ENCODE assay signal across 15 mouse cellular contexts in the genomic region with DNA sequence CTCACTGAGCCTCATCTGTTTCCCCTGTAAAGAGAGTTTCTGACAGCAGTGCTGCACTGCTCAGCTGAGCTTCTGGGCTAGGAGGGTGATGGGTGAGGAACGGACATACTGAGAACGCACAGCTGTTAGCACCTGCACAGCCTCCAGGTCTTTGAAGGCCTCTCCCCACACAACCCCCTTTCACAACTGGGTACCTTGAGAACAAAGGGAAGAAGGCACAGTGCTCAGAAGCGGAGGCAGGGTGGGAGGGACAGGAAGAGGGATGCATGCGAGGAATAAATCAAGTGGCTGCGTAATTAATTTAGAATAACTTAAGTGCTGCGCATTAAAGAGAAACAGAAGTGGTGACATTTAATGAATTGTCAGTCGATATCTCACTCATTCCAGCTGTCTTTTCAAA. TPM values are rescaled to one million over a fixed set of nuclear protein-coding genes. Genes with fewer than 3 reads are reported as not detected.
DNase-seq lines count a peak whose midpoint lies in the region; ATAC-seq and TF ChIP-seq lines count a peak whose summit lies in the region.
"Had no signal": no experiment of that assay in that cellular context is flagged by ENCODE, and none has a peak within 500 bp of the region (broad histone marks: within the 10 kb centered on the region; RNA-seq: fewer than 3 reads in every experiment).

No protein-coding gene starts in this region.

- no peaks in the 10 kb centered on the region for H3K36me3 ChIP-seq in hindbrain, embryonic 12.5 days
- H3K36me3 ChIP-seq in hindbrain, embryonic 11.5 days (ENCODE audit: control insufficient read depth, insufficient read depth, low read length): no peaks in the 10 kb centered on the region
- no peaks in the 10 kb centered on the region for H3K36me3 ChIP-seq in hindbrain, postnatal 0 days (ENCODE audit: insufficient read depth, low read length)

- TF ChIP-seq CTCF in hindbrain, postnatal 0 days (IDR thresholded peaks at IDR 0.05; ENCODE audit: low read depth): no peak

- H3K27me3 ChIP-seq in hindbrain, embryonic 12.5 days: no peaks in the 10 kb centered on the region
- no peaks in the 10 kb centered on the region for H3K27me3 ChIP-seq in hindbrain, embryonic 11.5 days (ENCODE audit: control insufficient read depth, insufficient read depth, low read length)
- H3K27me3 ChIP-seq in hindbrain, postnatal 0 days (ENCODE audit: insufficient read depth, low read length): no peaks in the 10 kb centered on the region

- H3K4me2 ChIP-seq in hindbrain, embryonic 12.5 days (replicated peaks): no peak overlapping the region
- H3K4me2 ChIP-seq in hindbrain, embryonic 11.5 days (replicated peaks; ENCODE audit: low read depth, low read length): no peak overlapping the region
- no peak overlapping the region for H3K4me2 ChIP-seq in hindbrain, postnatal 0 days (ENCODE audit: low read depth, low read length)

- H3K9me3 ChIP-seq in hindbrain, embryonic 12.5 days (replicated peaks): no peaks in the 10 kb centered on the region
- no peaks in the 10 kb centered on the region for H3K9me3 ChIP-seq in hindbrain, embryonic 11.5 days (ENCODE audit: control insufficient read depth, low read length)
- no peaks in the 10 kb centered on the region for H3K9me3 ChIP-seq in hindbrain, postnatal 0 days (ENCODE audit: low read length)

- H3K4me1 ChIP-seq in hindbrain, embryonic 12.5 days: peaks cover 9% of the 10 kb centered on the region
- H3K4me1 ChIP-seq in hindbrain, embryonic 11.5 days (replicated peaks; ENCODE audit: control insufficient read depth, insufficient read depth, low read length): no peaks in the 10 kb centered on the region
- H3K4me1 ChIP-seq in hindbrain, postnatal 0 days (ENCODE audit: insufficient read depth, low read length): no peaks in the 10 kb centered on the region

- 46% methylated on average over 7 of the region's 7 CpGs for WGBS in hindbrain, embryonic 12.5 days
- WGBS in hindbrain, embryonic 11.5 days: 52% methylated on average over 7 of the region's 7 CpGs
- WGBS in hindbrain, postnatal 0 days: 48% methylated on average over 7 of the region's 7 CpGs

- H3K4me3 ChIP-seq in hindbrain, embryonic 12.5 days: no peak overlapping the region
- H3K4me3 ChIP-seq in hindbrain, embryonic 11.5 days (ENCODE audit: low read depth, low read length): no peak overlapping the region
- no peak overlapping the region for H3K4me3 ChIP-seq in hindbrain, postnatal 0 days (ENCODE audit: low read length)

- ATAC-seq in hindbrain, embryonic 12.5 days (ENCODE audit: low FRiP score): peak; percentile 52
- ATAC-seq in hindbrain, embryonic 11.5 days (ENCODE audit: low FRiP score): no peak
- peak; percentile 40; the same call in 1 of the 2 replicates for ATAC-seq in hindbrain, postnatal 0 days
- ATAC-seq: intestine, embryonic 16.5 days had no signal

- intact Hi-C loops in left cerebral cortex, postnatal 4 days (cut with DNase I): no loop called here

- H3K27ac ChIP-seq in hindbrain, embryonic 12.5 days: no peak overlapping the region
- no peak overlapping the region for H3K27ac ChIP-seq in hindbrain, embryonic 11.5 days (ENCODE audit: low read depth, low read length)
- no peak overlapping the region for H3K27ac ChIP-seq in hindbrain, postnatal 0 days
- H3K27ac ChIP-seq: macrophage had no signal

- no peak for DNase-seq in hindbrain, embryonic 11.5 days (ENCODE audit: low spot score)
- DNase-seq in ZHBTc4 (ENCODE audit: low read depth, low spot score): peak; percentile 16
- DNase-seq in hindbrain, postnatal 0 days (ENCODE audit: low spot score): no peak
- DNase-seq in thymus, postnatal 0 days (ENCODE audit: low spot score): peak; percentile 90
- no peak for DNase-seq in heart, postnatal 4 days
- DNase-seq in cerebellum, adult 9-11 months: no peak
- DNase-seq in left cerebral cortex, postnatal 4 days: no peak
- DNase-seq: adrenal gland, adult 2 months; gastrocnemius, postnatal 36 days; layer of hippocampus, adult 9-11 months; right cerebral cortex, postnatal 14 days had no signal

- H3K9ac ChIP-seq in hindbrain, embryonic 12.5 days: no peak overlapping the region
- no peak overlapping the region for H3K9ac ChIP-seq in hindbrain, embryonic 11.5 days (ENCODE audit: low read depth, low read length)
- H3K9ac ChIP-seq in hindbrain, postnatal 0 days (replicated peaks; ENCODE audit: low read length): no peak overlapping the region

RNA-seq across cellular contexts. Expression of a gene that starts 4.6 kb away (rescaled TPM):
- polyA plus RNA-seq in hindbrain, embryonic 12.5 days (2016; fragmentation: Nextera tagmentation; extraction: Ambion mirVana): not detected in 2 replicates
- polyA plus RNA-seq in hindbrain, embryonic 11.5 days (2014; fragmentation: Nextera tagmentation; extraction: Ambion mirVana): 0.22 TPM in 1 of 2 replicates, not detected in the other
- total RNA-seq in hindbrain, postnatal 0 days (2014; rRNA removed): 0.16 TPM in 1 of 2 replicates, not detected in the other
- 0.10 and 0.26 TPM in 2 replicates for polyA plus RNA-seq in hindbrain, postnatal 0 days (2015; fragmentation: Nextera tagmentation; extraction: Ambion mirVana)
- 0.24 and 0.42 TPM in 2 replicates for polyA plus RNA-seq in thymus, postnatal 0 days (2015; fragmentation: Nextera tagmentation; extraction: Ambion mirVana)
- total RNA-seq in heart, postnatal 4 days (2021): 1 to 10 TPM in 1 of 2 experiments, not detected in 1; 2.1 TPM
- total RNA-seq in left cerebral cortex, postnatal 4 days (2021): 1 to 10 TPM in 1 of 2 experiments, under 1 TPM in 1; 0.18 to 1.2 TPM
- polyA plus RNA-seq: adrenal gland, adult 2 months; heart, embryonic 14.5 days had no signal

Comparison
In these comparisons a context has a peak if more than half of its experiments do, and no peak if none do; other contexts are left out.
1. DNase-seq: peak in ZHBTc4 (single experiment) and thymus, postnatal 0 days (single experiment); none in hindbrain, embryonic 11.5 days (single experiment), hindbrain, postnatal 0 days (single experiment), heart, postnatal 4 days (single experiment), cerebellum, adult 9-11 months (single experiment) and left cerebral cortex, postnatal 4 days (single experiment).